Mouse (Mus musculus) lung, postnatal 0 days (tissue): Measurements from ENCODE around the gene Cerk.

Source experiments
- CTCF ChIP-seq: IDR thresholded peaks from 2 replicates; pipeline ENCODE4 v1.5.1; 2016; ENCODE audit warnings: antibody characterized with exemption, mild to moderate bottlenecking
- EP300 ChIP-seq: IDR thresholded peaks from 2 replicates; pipeline ENCODE4 v1.6.1; 2016; ENCODE audit warnings: antibody characterized with exemption, mild to moderate bottlenecking, control low read depth

- peak; percentile 83 for TF ChIP-seq CTCF
- TF ChIP-seq EP300 = no peak
Measured at GRCm38 (mm10) chr15:86124359-86124758, 61.6 kb downstream of the Cerk start.
